Mouse (Mus musculus) CH12.LX (cell line): ENCODE measurements around the gene Catsperb. TPM values are rescaled to one million over a fixed set of nuclear protein-coding genes. Genes with fewer than 3 reads are reported as not detected.
"Not testable (repeated sequence)": the region's sequence is repeated elsewhere in the genome, so short reads cannot be mapped to it uniquely, and the experiment has no call there.

ENCODE experiments used
- DNase-seq: peaks from one replicate; pipeline ENCODE4 v3.0.0-alpha.2; 2013; ENCODE audit errors: extremely low read depth
- H3K27ac ChIP-seq: 2 replicates; pipeline ENCODE4 v1.5.1; 2012; ENCODE audit warnings: low read depth, mild to moderate bottlenecking, control low read depth, moderate library complexity; ENCODE audit not compliant: insufficient read depth
- H3K27me3 ChIP-seq: replicated peaks from 2 replicates; pipeline ENCODE3; 2012; ENCODE audit warnings: inconsistent platforms
- H3K36me3 ChIP-seq, 2 experiments: replicated peaks in 1 of 2; 2 replicates each; pipeline versions ENCODE3 to v1.6.1; 2012; ENCODE audit warnings: inconsistent platforms in 1 of 2, low read length in 1 of 2, mild to moderate bottlenecking in 1 of 2, mixed read lengths in 1 of 2, moderate library complexity in 1 of 2; ENCODE audit not compliant: control insufficient read depth in 1 of 2, insufficient read depth in 1 of 2
- H3K4me1 ChIP-seq, 2 experiments: 2 replicates each; pipeline ENCODE4 v1.6.1; 2012; ENCODE audit warnings: inconsistent platforms in 1 of 2, moderate library complexity in 1 of 2; ENCODE audit not compliant: insufficient read depth in 2 of 2, control insufficient read depth in 1 of 2
- H3K4me2 ChIP-seq: 2 replicates; pipeline ENCODE4 v1.6.1; 2012; ENCODE audit warnings: low read depth, mild to moderate bottlenecking, control low read depth; ENCODE audit not compliant: poor library complexity, insufficient read depth, severe bottlenecking
- H3K4me3 ChIP-seq, 3 experiments: fragments of 150-350 bp in 1 of 3; sonication (generic) in 1 of 3; replicated peaks in 1 of 3; 2 replicates each; pipeline versions ENCODE3 to v1.5.1; 2011 to 2012; ENCODE audit warnings: low read depth in 2 of 3, low read length in 2 of 3, mild to moderate bottlenecking in 2 of 3, moderate library complexity in 2 of 3, control low read depth in 1 of 3, improper control_type of control experiment in 1 of 3, inconsistent platforms in 1 of 3, mixed read lengths in 1 of 3; ENCODE audit not compliant: poor library complexity in 1 of 3
- H3K79me2 ChIP-seq: replicated peaks from 2 replicates; pipeline ENCODE4 v1.6.1; 2012; ENCODE audit warnings: mild to moderate bottlenecking, moderate library complexity; ENCODE audit not compliant: control insufficient read depth, poor library complexity, insufficient read depth, severe bottlenecking; ENCODE audit errors: extremely low read depth
- H3K9ac ChIP-seq: 2 replicates; pipeline ENCODE4 v1.6.1; 2012; ENCODE audit warnings: low read depth, mild to moderate bottlenecking, control low read depth, moderate library complexity; ENCODE audit not compliant: insufficient read depth
- H3K9me3 ChIP-seq: replicated peaks from 2 replicates; pipeline ENCODE3; 2012; ENCODE audit warnings: low read length, inconsistent platforms, mixed read lengths
- CHD2 ChIP-seq: IDR thresholded peaks from 2 replicates; pipeline ENCODE4 v1.6.1; 2011; ENCODE audit warnings: low read length, improper control_type of control experiment
- CTCF ChIP-seq, 2 experiments: IDR thresholded peaks in 1 of 2; conservative IDR thresholded peaks in 1 of 2; 2 replicates each; pipeline ENCODE4 v1.5.1; 2011 to 2012; ENCODE audit warnings: low read depth in 2 of 2, low read length in 2 of 2, improper control_type of control experiment in 1 of 2, inconsistent platforms in 1 of 2, mild to moderate bottlenecking in 1 of 2, moderate library complexity in 1 of 2
- MAX ChIP-seq: IDR thresholded peaks from 2 replicates; pipeline ENCODE4 v1.6.1; 2011; ENCODE audit warnings: low read length, improper control_type of control experiment
- MYC ChIP-seq: IDR thresholded peaks from 2 replicates; pipeline ENCODE4 v1.6.1; 2011; ENCODE audit warnings: low read depth, mild to moderate bottlenecking, improper control_type of control experiment, low read length
- NRF1 ChIP-seq: IDR thresholded peaks from 2 replicates; pipeline ENCODE4 v1.6.1; 2014; ENCODE audit warnings: low read depth, mild to moderate bottlenecking, inconsistent platforms, low read length, improper control_type of control experiment, moderate library complexity
- RAD21 ChIP-seq: IDR thresholded peaks from 2 replicates; pipeline ENCODE4 v1.6.1; 2011; ENCODE audit warnings: low read depth, mild to moderate bottlenecking, low read length, improper control_type of control experiment, moderate library complexity
- SMC3 ChIP-seq: IDR thresholded peaks from 2 replicates; pipeline ENCODE4 v1.6.1; 2011; ENCODE audit warnings: low read depth, low read length, improper control_type of control experiment
- UBTF ChIP-seq: IDR thresholded peaks from 2 replicates; pipeline ENCODE4 v1.6.1; 2012; ENCODE audit warnings: low read depth, mild to moderate bottlenecking, inconsistent platforms, low read length, improper control_type of control experiment, moderate library complexity
- USF2 ChIP-seq: conservative IDR thresholded peaks from 2 replicates; pipeline ENCODE4 v1.6.1; 2011; ENCODE audit warnings: low read depth, low read length, improper control_type of control experiment
- ZMIZ1 ChIP-seq: IDR thresholded peaks from 2 replicates; pipeline ENCODE4 v1.6.1; 2012; ENCODE audit warnings: low read depth, mild to moderate bottlenecking, inconsistent platforms, low read length, improper control_type of control experiment
- dilution Hi-C: fragments of 300-500 bp; cut with MboI; formaldehyde crosslinking; loops from 2 replicates; pipeline ENCODE4 v1.14.3; 2020; ENCODE audit warnings: low sequenced_read_pairs; ENCODE audit not compliant: extremely low pct_unique_long_range_greater_than_20kb, extremely low pct_ligation_motif_present
- in situ Hi-C: fragments of 300-500 bp; cut with MboI; formaldehyde crosslinking; loops from 3 replicates; pipeline ENCODE4 v1.14.3; 2019; ENCODE audit warnings: low sequenced_read_pairs, low pct_ligation_motif_present, low pct_unique_long_range_greater_than_20kb, mixed read lengths
- polyA plus RNA-seq: library from polyadenylated mRNA; unstranded; fragments of >175 nt; gene quantifications from 2 replicates; pipeline ENCODE4 v1.2.1, GENCODE M21; 2012; ENCODE audit warnings: low read depth; ENCODE audit not compliant: insufficient read length
- total RNA-seq, 2 experiments: library from RNA; depleted of rRNA; stranded (reverse); fragments of 300-350 nt in 1 of 2; fragments of >200 nt in 1 of 2; gene quantifications; 2 replicates each; pipeline ENCODE4 v1.2.3; 2012 to 2014

The Catsperb gene
- total and polyA plus RNA-seq, 3 experiments = not detected

DNA sequence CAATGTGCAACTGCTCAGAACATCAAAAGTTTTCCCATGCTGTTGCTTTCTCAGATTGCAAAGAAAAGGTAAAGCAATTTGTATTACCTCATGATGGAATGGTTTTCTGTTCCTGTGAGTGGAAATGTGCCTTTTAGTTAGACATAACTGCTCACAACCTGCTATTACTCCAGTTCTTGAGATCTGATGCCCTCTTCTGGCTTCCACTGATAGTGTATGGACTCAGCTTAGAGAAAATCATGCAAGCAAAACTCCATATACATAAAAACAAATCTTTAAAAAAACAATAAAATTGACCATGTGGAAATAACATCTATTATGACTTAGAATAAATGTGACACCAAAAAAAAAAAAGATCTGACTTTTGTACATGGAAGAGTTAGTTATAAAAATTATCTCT is 202.2 kb downstream of the Catsperb start:
- in situ Hi-C loops, H3K36me3 ChIP-seq, H3K27ac ChIP-seq, H3K9me3 ChIP-seq, DNase-seq, H3K4me1 ChIP-seq, H3K4me3 ChIP-seq, H3K79me2 ChIP-seq, H3K9ac ChIP-seq, dilution Hi-C loops, H3K4me2 ChIP-seq: not testable (repeated sequence)
- H3K27me3 ChIP-seq = peaks cover 20% of the 10 kb centered on the region
- TF ChIP-seq RAD21 (peak; percentile 22), CTCF (conservative IDR thresholded peaks at IDR 0.05 in 1 of 2, IDR thresholded peaks at IDR 0.05 in 1 of 2; ENCODE audit: low read depth in 2 of 2, low read length in 2 of 2) (peak in 1 of 2 experiments; percentile 25; a peak in 2 of 4 replicates), SMC3 (0 out of 2 replicates have a peak, but pooled peaks have one; percentile 9)

DNA sequence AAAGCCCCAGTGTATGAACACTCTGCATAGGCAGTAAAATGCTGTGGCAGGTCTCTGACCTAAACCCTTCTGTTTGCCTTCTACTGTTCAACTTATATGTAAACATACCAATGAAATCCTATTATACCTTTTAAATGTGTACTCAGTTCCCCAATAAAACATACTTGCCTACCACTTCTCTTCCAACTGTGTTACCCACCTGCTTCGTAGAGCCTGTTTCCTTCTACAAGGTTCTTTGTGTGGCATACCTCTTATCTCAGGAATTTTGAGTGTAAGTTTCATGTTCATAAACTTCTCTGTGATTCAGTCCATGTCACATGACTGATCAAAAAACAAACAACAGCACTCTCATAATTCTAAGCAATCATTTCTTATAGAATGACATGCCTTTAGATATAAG is 228.7 kb downstream of the Catsperb start:
- no peaks in the 10 kb centered on the region for H3K4me1 ChIP-seq

DNA sequence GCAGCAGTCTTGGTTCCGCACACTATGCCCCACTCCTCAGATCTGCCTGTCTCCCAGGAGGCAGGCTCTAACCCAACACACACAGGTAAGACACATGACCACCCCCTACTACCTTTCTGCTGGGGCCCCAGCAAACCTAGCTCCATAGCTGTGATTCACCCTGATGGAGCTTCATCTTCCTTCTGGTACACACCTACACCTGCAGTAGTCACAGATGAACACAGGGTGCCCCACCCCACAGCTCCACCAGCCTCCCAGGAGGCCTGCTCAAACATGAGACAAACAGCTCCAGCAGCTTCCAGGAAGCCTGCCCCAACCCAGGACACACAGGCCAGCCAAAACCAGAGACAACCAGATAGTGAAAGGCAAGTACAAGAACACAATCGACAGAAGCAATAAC is 263.0 kb downstream of the Catsperb start:
- H3K9ac ChIP-seq = no peak overlapping the region
- no peak overlapping the region for H3K27ac ChIP-seq
- TF ChIP-seq UBTF = no peak
- TF ChIP-seq, all 38 proteins: peak for 0
- Histone ChIP-seq H3K4me2 (no peak overlapping the region), H3K79me2 (no peaks in the 10 kb centered on the region), H3K27me3 (peaks cover 32% of the 10 kb centered on the region), H3K4me3 (no peak overlapping the region), H3K4me1 (no peaks in the 10 kb centered on the region), H3K9me3 (no peaks in the 10 kb centered on the region), H3K36me3 (no peaks in the 10 kb centered on the region)
- DNase-seq = no peak
- dilution Hi-C loops (no loop called here), in situ Hi-C loops (no loop called here)

More for the DNA sequence above, 228.7 kb downstream of the Catsperb start:
- H3K27ac ChIP-seq = no peak overlapping the region
- DNase-seq = no peak
- H3K79me2 ChIP-seq = no peaks in the 10 kb centered on the region
- H3K36me3 ChIP-seq = no peaks in the 10 kb centered on the region
- TF ChIP-seq MAX = no peak
- TF ChIP-seq USF2 = no peak
- no peak for TF ChIP-seq MYC
- TF ChIP-seq NRF1 = no peak
- TF ChIP-seq ZMIZ1 = no peak
- no peak for TF ChIP-seq CHD2
- H3K9ac ChIP-seq = no peak overlapping the region
- dilution Hi-C loops = no loop called here
- H3K27me3 ChIP-seq = peaks cover 17% of the 10 kb centered on the region
- no peak overlapping the region for H3K4me2 ChIP-seq
- in situ Hi-C loops = no loop called here
- H3K4me3 ChIP-seq = no peak overlapping the region
- peaks cover 2% of the 10 kb centered on the region for H3K9me3 ChIP-seq
